Mouse (Mus musculus) cerebellum, postnatal 10 days (tissue): ENCODE data around the gene Tecr.
"Not testable (repeated sequence)": the region's sequence is repeated elsewhere in the genome, so short reads cannot be mapped to it uniquely, and the experiment has no call there.

ENCODE experiments used
- DNase-seq, 2 experiments: peaks; one replicate each; pipeline ENCODE4 v3.0.0; 2021; ENCODE audit warnings: mixed read lengths in 2 of 2

The Tecr gene

GRCm38 (mm10) chr8:83617111-83617510 is 9.3 kb upstream of the Tecr start:
- DNase-seq = no peak

DNA sequence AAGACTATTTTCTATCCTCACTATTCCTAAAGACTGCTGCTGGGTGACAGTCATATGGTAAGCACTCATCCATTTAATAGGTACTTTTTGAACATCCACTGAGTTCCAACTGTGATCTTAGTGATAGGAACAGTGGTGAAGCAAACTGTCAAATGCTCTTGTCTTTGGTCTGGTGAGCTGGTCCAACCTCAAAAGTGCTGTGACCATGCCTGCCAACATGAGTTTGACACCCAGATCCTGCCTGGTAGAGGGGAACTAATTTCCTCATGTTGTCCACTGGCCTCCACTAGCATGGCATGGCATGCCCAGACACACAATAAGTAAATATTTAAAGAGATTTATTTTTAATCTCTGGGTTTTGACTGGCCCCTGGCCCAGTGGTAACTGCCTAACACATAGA is 8.9 kb upstream of the Tecr start:
- DNase-seq = no peak

- DNase-seq = no peak
Observed at GRCm38 (mm10) chr8:83613695-83614094, 5.9 kb upstream of the Tecr start.

DNA sequence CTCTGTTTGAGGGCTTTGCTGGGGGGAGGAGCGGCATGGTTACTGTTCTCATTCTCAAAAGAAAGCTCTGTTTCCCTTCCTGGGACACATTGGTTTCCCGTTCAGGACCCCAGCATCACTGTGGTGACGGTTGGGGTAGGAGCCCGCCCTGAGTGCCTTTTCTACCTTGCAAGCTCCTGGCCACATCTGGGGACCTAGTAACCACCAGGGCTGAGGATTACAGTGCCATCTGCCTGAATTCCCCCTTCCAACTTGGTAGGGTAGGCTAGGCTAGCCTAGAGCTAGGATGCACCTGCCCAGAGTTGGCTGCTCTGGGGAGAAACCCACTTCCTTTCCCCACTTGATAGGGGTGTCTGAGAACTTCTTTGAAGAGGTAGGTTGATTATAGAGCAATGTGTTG is 4.2 kb upstream of the Tecr start:
- no peak for DNase-seq

GRCm38 (mm10) chr8:83609547-83610180 is 1.9 kb upstream of the Tecr start:
- no peak for DNase-seq

- no peak for DNase-seq
Observed at GRCm38 (mm10) chr8:83609086-83609485, 1.3 kb upstream of the Tecr start.

DNA sequence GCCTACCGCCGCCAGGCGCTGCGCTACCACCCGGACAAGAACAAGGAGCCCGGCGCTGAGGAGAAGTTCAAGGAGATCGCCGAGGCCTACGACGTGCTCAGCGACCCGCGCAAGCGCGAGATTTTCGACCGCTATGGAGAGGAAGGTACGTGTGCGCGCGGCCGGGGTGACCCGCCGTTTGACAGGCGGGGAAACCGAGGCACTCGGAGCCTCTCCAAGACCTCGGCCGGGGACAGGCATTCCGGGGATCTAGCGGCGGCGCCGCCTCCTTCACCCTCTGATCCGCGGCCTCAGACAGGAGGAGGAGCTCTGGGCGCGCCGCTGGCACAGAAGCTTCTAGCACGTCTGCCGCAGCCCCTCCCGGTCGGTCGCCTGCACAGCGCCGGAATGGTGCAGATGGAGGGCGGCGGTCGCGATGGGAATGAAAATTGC is 643 bp upstream of the Tecr start:
- DNase-seq = peak; percentile 88

DNA sequence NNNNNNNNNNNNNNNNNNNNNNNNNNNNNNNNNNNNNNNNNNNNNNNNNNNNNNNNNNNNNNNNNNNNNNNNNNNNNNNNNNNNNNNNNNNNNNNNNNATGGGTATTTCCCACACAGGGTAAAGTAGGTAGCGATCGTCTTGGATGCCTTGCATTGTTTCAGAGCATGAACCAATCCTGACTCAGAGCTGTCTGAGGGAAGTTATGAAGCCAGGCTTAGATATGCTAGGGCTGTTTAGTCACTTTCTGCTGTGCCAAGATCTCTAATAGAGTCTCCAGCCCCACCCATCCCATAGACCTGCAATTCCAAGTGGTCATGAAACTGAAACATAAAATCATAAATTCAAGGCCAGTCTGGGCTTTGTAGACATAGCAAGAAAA is 5.1 kb downstream of the Tecr start:
- DNase-seq = no peak

DNA sequence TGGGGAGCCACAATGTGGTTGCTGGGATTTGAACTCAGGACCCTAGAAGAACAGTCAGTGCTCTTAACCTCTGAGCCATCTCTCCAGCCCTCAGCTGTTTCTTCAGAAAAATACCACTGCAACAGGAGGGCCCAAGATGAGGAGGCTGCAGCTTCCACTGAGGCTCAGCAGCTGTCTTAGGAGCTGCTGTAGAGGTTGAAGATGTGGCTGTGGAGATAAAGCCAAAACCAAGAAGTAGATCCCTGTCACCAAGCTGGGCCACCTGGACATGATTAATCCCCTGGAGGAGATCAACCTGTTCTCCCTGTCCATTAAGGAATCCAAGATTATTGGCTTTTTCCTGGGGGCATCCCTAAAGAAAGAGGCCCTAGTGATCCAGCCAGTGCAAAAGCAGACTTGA is 8.0 kb downstream of the Tecr start:
- no peak for DNase-seq

DNA sequence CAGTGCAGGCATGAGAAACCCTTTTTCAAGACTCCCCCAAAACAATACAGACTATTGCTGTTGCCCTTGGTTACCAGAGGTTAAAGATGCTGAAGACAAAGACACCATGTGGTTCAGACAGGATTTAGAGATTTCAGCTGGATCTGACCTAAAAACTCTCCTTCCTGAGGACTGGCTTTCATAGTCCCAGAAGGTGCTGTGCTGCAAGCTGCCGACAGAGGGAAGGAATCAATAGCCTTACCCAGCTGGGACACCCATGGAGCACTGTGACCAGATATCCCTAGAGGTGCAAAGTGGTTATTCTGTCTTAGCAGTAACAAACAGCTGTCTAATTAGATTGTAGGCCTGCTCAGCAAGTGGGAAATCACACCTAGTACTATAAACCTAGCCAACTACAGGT is 9.6 kb downstream of the Tecr start:
- DNase-seq = no peak

DNA sequence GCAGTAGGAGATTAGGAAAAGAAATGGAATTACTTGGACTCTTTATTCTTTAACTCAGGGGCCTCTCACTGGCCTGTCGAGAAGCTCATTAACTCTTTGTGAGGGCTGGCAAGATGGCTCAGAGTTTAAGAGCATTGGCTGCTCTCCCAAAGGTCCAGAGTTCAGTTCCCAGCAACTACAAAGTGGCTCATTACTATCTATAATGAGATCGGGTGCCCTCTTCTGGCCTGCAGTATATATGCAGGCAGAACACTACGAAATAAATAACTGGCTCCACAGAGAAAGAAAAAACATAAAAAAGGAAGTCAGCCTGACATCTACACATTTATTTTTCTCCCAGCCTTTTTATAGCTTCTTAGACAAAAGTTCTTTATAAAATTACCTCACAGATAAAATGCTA is 11.4 kb downstream of the Tecr start:
- no peak for DNase-seq

DNA sequence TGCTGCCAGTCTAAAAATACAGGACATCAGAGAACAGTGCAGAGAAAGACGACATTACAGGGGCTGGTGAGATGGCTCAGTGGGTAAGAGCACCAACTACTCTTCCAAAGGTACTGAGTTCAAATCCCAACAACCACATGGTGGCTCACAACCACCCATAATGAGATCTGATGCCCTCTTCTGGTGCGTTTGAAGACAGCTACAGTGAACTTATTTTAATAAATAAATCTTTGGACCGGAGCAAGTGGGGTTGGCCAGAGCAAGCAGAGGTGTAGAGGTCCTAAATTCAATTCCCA is 12.8 kb downstream of the Tecr start:
- not testable (repeated sequence) for DNase-seq

- peak; percentile 99 for DNase-seq
Observed at GRCm38 (mm10) chr8:83594167-83595049, 13.4 kb downstream of the Tecr start.

- no peak for DNase-seq
Observed at GRCm38 (mm10) chr8:83593325-83594166, 14.2 kb downstream of the Tecr start.

- no peak for DNase-seq
Observed at GRCm38 (mm10) chr8:83592682-83593081, 15.1 kb downstream of the Tecr start.

GRCm38 (mm10) chr8:83590488-83591023 is 17.2 kb downstream of the Tecr start:
- DNase-seq = peak in 1 of 2 experiments; percentile 13

GRCm38 (mm10) chr8:83588886-83589285 is 18.9 kb downstream of the Tecr start:
- no peak for DNase-seq

GRCm38 (mm10) chr8:83587644-83588043 is 20.1 kb downstream of the Tecr start:
- DNase-seq = no peak

DNA sequence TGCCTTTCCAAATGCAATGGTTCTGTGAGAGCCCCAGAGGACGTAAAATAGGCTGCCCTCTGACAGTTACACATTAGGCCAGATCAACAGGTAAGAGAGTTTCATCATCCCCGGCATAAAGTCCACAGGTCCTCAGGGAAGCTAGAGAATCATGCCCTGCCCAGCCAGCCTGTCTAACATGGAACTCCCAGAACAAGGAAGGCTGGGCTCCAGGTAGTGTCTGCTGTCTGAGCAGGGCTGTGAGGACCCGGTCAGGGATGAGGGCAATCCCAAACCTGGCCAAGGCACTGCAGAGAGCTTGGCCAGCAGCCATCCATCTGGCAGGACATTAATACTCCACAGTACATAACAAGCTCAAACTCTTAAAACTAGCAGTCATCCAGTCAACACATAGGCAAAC is 22.4 kb downstream of the Tecr start:
- peak; percentile 77 to 84 for DNase-seq

GRCm38 (mm10) chr8:83584771-83585170 is 23.0 kb downstream of the Tecr start:
- peak; percentile 67 to 70 for DNase-seq

GRCm38 (mm10) chr8:83583236-83583635 is 24.5 kb downstream of the Tecr start:
- peak in 1 of 2 experiments; percentile 7 for DNase-seq

DNA sequence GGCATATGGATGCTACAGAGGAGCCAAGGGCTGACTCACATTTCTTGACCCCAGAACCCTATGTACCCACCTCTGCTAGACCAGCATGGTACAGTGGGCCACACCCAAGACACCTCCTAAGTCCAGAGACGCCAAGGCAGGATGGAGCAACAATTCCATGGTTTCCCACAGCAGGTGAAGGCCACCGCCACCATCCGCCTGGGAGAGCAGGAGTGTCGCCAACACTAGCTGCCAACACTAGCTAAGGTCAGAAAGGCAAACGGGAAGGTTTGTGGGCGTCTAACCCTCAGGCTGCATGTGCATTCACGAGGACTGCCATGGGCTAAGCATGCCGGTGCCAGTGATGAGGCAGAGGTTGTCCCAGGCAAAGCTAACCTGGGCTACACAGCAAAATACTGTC is 25.5 kb downstream of the Tecr start:
- DNase-seq = peak; percentile 32

DNA sequence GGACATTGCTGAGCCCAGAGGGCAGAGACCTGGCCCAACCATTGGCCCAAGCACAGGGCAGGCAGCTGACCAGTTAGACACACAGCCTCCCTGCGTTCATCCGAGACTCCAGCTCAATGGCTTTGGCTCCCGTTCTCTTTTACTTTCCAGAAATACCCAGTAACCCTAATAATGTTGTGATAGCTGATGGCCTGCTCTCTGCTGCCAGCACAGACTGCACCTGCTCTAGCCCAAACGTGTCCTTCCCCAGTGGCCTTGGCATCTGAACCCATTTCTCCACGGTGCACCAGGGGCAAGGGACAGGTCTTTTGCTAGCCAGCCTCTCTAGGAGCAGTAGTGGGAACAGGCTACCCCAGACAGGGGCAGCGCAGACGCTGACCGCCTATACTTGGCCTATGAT is 26.9 kb downstream of the Tecr start:
- DNase-seq = peak; percentile 13 to 15
